Mouse (Mus musculus): ENCODE results near the gene Cox17.

The Cox17 gene

GRCm38 (mm10) chr16:38346529-38347325 lies at the start of gene Cox17, which contains the start of gene Gm21987:
Gene Cox17, plus strand, starts transcription at chr16:38346991.
Gene Gm21987, plus strand, starts transcription at chr16:38347040.
- ChIA-PET POLR2A (interaction anchor here (0.5 to 3.2 kb wide), 48 partner anchors 9 to 203 kb away, joined by 3 to 12 read pairs (median 4); partner anchors contain the start of genes Adprh (in 2 of the 4), Popdc2 (in 2 of the 4), Timmdc1 (in 2 of the 4) and Poglut1 (in 1 of the 4)), CTCF (interaction anchor here in 3 of 4 experiments (0.6 to 4.7 kb wide), 11 partner anchors 10 to 160 kb away, joined by 3 to 25 read pairs (median 3); partner anchors contain the start of gene Pla1a (in 1 of the 3))

- ChIA-PET CTCF (interaction anchor here in 1 of 4 experiments (1.1 kb wide), 1 partner anchor 23 kb away, joined by 6 read pairs; no protein-coding TSS in a partner anchor), POLR2A (interaction anchor here in 1 of 4 experiments (0.8 kb wide), 1 partner anchor 26 kb away, joined by 3 read pairs; no protein-coding TSS in a partner anchor)
These were observed 48.4 kb upstream of the Cox17 start for GRCm38 (mm10) chr16:38298410-38298809.

- ChIA-PET POLR2A (interaction anchor here in 2 of 4 experiments (1.0 to 1.3 kb wide), 3 partner anchors 11 to 49 kb away, joined by 3 read pairs; no protein-coding TSS in a partner anchor), CTCF (interaction anchor here in 1 of 4 experiments (0.8 kb wide), 1 partner anchor 181 kb away, joined by 3 read pairs; no protein-coding TSS in a partner anchor)
These were observed 44.4 kb upstream of the Cox17 start for GRCm38 (mm10) chr16:38302367-38302766.

GRCm38 (mm10) chr16:38304460-38305194 lies 42.2 kb upstream of the Cox17 start:
- ChIA-PET POLR2A (interaction anchor here in 2 of 4 experiments (0.6 to 1.3 kb wide), 8 partner anchors 10 to 375 kb away, joined by 3 to 6 read pairs (median 3); partner anchors contain the start of gene Nr1i2 (in 1 of the 2)), CTCF (interaction anchor here in 2 of 4 experiments (0.6 to 1.6 kb wide), 4 partner anchors 9 to 201 kb away, joined by 3 read pairs; no protein-coding TSS in a partner anchor)

- ChIA-PET POLR2A (interaction anchor here (0.6 to 1.6 kb wide), 12 partner anchors 12 to 955 kb away, joined by 3 to 10 read pairs (median 4); partner anchors contain the start of gene Timmdc1 (in 1 of the 4)), CTCF (interaction anchor here (0.5 to 1.4 kb wide), 10 partner anchors 10 to 200 kb away, joined by 3 to 5 read pairs (median 3); partner anchors contain the start of genes Cd80 (in 1 of the 4) and Maats1 (in 1 of the 4))
These were observed 40.1 kb upstream of the Cox17 start for GRCm38 (mm10) chr16:38306571-38307220.

GRCm38 (mm10) chr16:38307221-38307605 lies 39.6 kb upstream of the Cox17 start:
- CTCF ChIA-PET, result interaction anchor here (0.5 to 1.4 kb wide), 11 partner anchors 9 to 199 kb away, joined by 3 to 6 read pairs (median 3); partner anchors contain the start of genes Cd80 (in 1 of the 4) and Maats1 (in 1 of the 4)
- POLR2A ChIA-PET, result interaction anchor here (0.6 to 1.6 kb wide), 11 partner anchors 11 to 956 kb away, joined by 3 to 10 read pairs (median 4); partner anchors contain the start of gene Timmdc1 (in 1 of the 4)

GRCm38 (mm10) chr16:38307651-38308050 lies 39.1 kb upstream of the Cox17 start:
- ChIA-PET POLR2A (interaction anchor here (0.6 to 1.6 kb wide), 12 partner anchors 11 to 956 kb away, joined by 3 to 10 read pairs (median 4); partner anchors contain the start of gene Timmdc1 (in 1 of the 4)), CTCF (interaction anchor here (0.6 to 1.4 kb wide), 8 partner anchors 9 to 197 kb away, joined by 3 to 6 read pairs (median 4); partner anchors contain the start of gene Maats1 (in 1 of the 4))

GRCm38 (mm10) chr16:38308195-38308594 lies 38.6 kb upstream of the Cox17 start:
- ChIA-PET POLR2A (interaction anchor here in 2 of 4 experiments (1.0 to 1.5 kb wide), 6 partner anchors 10 to 214 kb away, joined by 3 to 10 read pairs (median 4); partner anchors contain the start of gene Timmdc1 (in 1 of the 2)), CTCF (interaction anchor here in 2 of 4 experiments (1.0 to 1.3 kb wide), 2 partner anchors 13 to 14 kb away, joined by 4 to 6 read pairs; no protein-coding TSS in a partner anchor)

GRCm38 (mm10) chr16:38318492-38318891 lies 28.3 kb upstream of the Cox17 start:
- ChIA-PET CTCF (no interaction called here), POLR2A (interaction anchor here in 2 of 4 experiments (0.5 to 2.1 kb wide), 6 partner anchors 10 to 427 kb away, joined by 3 to 10 read pairs (median 4); partner anchors contain the start of gene Maats1 (in 1 of the 2))

- ChIA-PET POLR2A (interaction anchor here in 2 of 4 experiments (0.7 to 2.1 kb wide), 3 partner anchors 12 to 177 kb away, joined by 3 to 10 read pairs (median 4); partner anchors contain the start of gene Maats1 (in 1 of the 2)), CTCF (interaction anchor here in 1 of 4 experiments (0.7 kb wide), 1 partner anchor 8 kb away, joined by 6 read pairs; no protein-coding TSS in a partner anchor)
These were observed 27.7 kb upstream of the Cox17 start for GRCm38 (mm10) chr16:38319087-38319486.

GRCm38 (mm10) chr16:38321452-38321935 lies 25.3 kb upstream of the Cox17 start:
- ChIA-PET POLR2A (interaction anchor here in 3 of 4 experiments (0.5 to 2.4 kb wide), 31 partner anchors 9 to 634 kb away, joined by 3 to 10 read pairs (median 3); partner anchors contain the start of genes Maats1 (in 3 of the 3), Gsk3b (in 2 of the 3), Timmdc1 (in 2 of the 3) and Cox17 (in 1 of the 3)), CTCF (interaction anchor here (0.5 to 2.0 kb wide), 45 partner anchors 9 to 960 kb away, joined by 3 to 14 read pairs (median 4); no protein-coding TSS in a partner anchor)

- ChIA-PET CTCF (interaction anchor here in 2 of 4 experiments (0.7 to 1.6 kb wide), 3 partner anchors 61 to 182 kb away, joined by 3 to 7 read pairs (median 6); no protein-coding TSS in a partner anchor), POLR2A (interaction anchor here in 3 of 4 experiments (0.6 to 1.7 kb wide), 12 partner anchors 14 to 182 kb away, joined by 3 to 8 read pairs (median 3); partner anchors contain the start of gene Maats1 (in 2 of the 3))
These were observed 22.5 kb upstream of the Cox17 start for GRCm38 (mm10) chr16:38324311-38324710.

GRCm38 (mm10) chr16:38326778-38327397 lies 19.9 kb upstream of the Cox17 start:
- ChIA-PET POLR2A (interaction anchor here in 1 of 4 experiments (0.7 kb wide), 1 partner anchor 13 kb away, joined by 3 read pairs; no protein-coding TSS in a partner anchor), CTCF (interaction anchor here in 1 of 4 experiments (0.7 kb wide), 1 partner anchor 1002 kb away, joined by 3 read pairs; no protein-coding TSS in a partner anchor)

GRCm38 (mm10) chr16:38329340-38329739 lies 17.5 kb upstream of the Cox17 start:
- ChIA-PET CTCF (interaction anchor here in 1 of 4 experiments (0.6 kb wide), 1 partner anchor 8 kb away, joined by 3 read pairs; no protein-coding TSS in a partner anchor), POLR2A (interaction anchor here in 1 of 4 experiments (0.7 to 2.1 kb wide), 2 partner anchors 8 to 564 kb away, joined by 3 to 10 read pairs; no protein-coding TSS in a partner anchor)

GRCm38 (mm10) chr16:38334431-38334830 lies 12.4 kb upstream of the Cox17 start:
- ChIA-PET POLR2A (no interaction called here), CTCF (no interaction called here)

GRCm38 (mm10) chr16:38338077-38338476 lies 8.7 kb upstream of the Cox17 start:
- POLR2A ChIA-PET, result interaction anchor here in 2 of 4 experiments (0.7 to 1.9 kb wide), 4 partner anchors 13 to 174 kb away, joined by 3 to 5 read pairs (median 4); no protein-coding TSS in a partner anchor
- CTCF ChIA-PET, result interaction anchor here (0.5 to 1.5 kb wide), 15 partner anchors 9 to 558 kb away, joined by 3 to 7 read pairs (median 3); no protein-coding TSS in a partner anchor
